Mouse (Mus musculus) intestine, embryonic 15.5 days (tissue): ENCODE data around the gene Ppp2r5a. TPM values are rescaled to one million over a fixed set of nuclear protein-coding genes. Genes with fewer than 3 reads are reported as not detected.
"Not testable (repeated sequence)": the region's sequence is repeated elsewhere in the genome, so short reads cannot be mapped to it uniquely, and the experiment has no call there.

ENCODE experiments used
- ATAC-seq: fragments of 200-750 bp; cut with Nextera tagmentation; 2 replicates; pipeline ENCODE4 v1.8.0; 2017; ENCODE audit warnings: moderate TSS enrichment, moderate library complexity
- H3K27ac ChIP-seq: fragments of 300-500 bp; sonication (generic); 2 replicates; pipeline ENCODE4 v1.5.1; 2015; ENCODE audit warnings: mild to moderate bottlenecking, inconsistent platforms
- H3K27me3 ChIP-seq: fragments of 300-500 bp; sonication (generic); replicated peaks from 2 replicates; pipeline ENCODE4 v1.6.1; 2015; ENCODE audit warnings: inconsistent platforms
- H3K36me3 ChIP-seq: fragments of 300-500 bp; sonication (generic); 2 replicates; pipeline ENCODE4 v1.6.1; 2015; ENCODE audit warnings: inconsistent platforms
- H3K4me1 ChIP-seq: fragments of 300-500 bp; sonication (generic); replicated peaks from 2 replicates; pipeline ENCODE4 v1.6.1; 2015; ENCODE audit warnings: inconsistent platforms
- H3K4me2 ChIP-seq: fragments of 300-500 bp; sonication (generic); replicated peaks from 2 replicates; pipeline ENCODE4 v1.6.1; 2015; ENCODE audit warnings: mild to moderate bottlenecking, inconsistent platforms
- H3K4me3 ChIP-seq: fragments of 300-500 bp; sonication (generic); replicated peaks from 2 replicates; pipeline ENCODE4 v1.5.1; 2015; ENCODE audit warnings: inconsistent platforms
- H3K9ac ChIP-seq: fragments of 300-500 bp; sonication (generic); 2 replicates; pipeline ENCODE4 v1.6.1; 2015; ENCODE audit warnings: inconsistent platforms
- H3K9me3 ChIP-seq: fragments of 300-500 bp; sonication (generic); 2 replicates; pipeline ENCODE4 v1.6.1; 2016; ENCODE audit warnings: inconsistent platforms
- WGBS: fragments of 180-500 bp; shearing (Covaris S2); methylation state at CpG from one replicate; pipeline ENCODE4 v1.1.7; 2015; 5-methylcytosine and 5-hydroxymethylcytosine counted together
- polyA plus RNA-seq: library from polyadenylated mRNA; unstranded; fragments of >200 nt; fragmentation: Nextera tagmentation; extraction: Ambion mirVana; gene quantifications from 2 replicates; pipeline ENCODE4 v1.2.1, GENCODE M21; 2015

The Ppp2r5a gene
- polyA plus RNA-seq, 1 experiment from 2014 or later = 23.7 TPM

DNA sequence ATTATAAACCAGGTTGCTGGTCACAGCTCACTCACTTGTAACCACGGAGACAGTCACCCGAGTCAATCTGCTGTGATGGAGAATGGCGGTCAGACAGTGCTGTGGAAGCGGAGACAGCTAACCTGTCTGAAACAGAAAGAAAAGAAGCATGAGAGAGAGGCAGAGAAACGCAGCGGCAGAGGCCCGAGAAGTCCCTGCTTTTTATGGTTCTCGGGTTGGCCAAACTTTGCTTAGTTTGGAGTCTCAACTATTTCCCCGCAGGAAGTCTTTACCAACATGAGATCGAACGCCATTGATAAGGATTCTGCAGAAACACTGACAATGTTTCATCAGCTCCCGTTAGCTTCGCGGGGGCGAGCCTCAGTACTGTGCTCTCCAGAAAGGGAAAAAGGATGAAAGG is 29.0 kb upstream of the Ppp2r5a start:
- Histone ChIP-seq H3K27me3 (no peaks in the 10 kb centered on the region), H3K4me2 (peak overlapping the region; percentile 23; the same call in 1 of the 2 replicates), H3K9ac (no peak overlapping the region), H3K9me3 (no peaks in the 10 kb centered on the region), H3K4me3 (no peak overlapping the region), H3K27ac (no peak overlapping the region), H3K36me3 (no peaks in the 10 kb centered on the region), H3K4me1 (peaks cover 13% of the 10 kb centered on the region; the same call in 1 of the 2 replicates)
- ATAC-seq = no peak
- WGBS = 54% methylated on average over 15 of the region's 15 CpGs

DNA sequence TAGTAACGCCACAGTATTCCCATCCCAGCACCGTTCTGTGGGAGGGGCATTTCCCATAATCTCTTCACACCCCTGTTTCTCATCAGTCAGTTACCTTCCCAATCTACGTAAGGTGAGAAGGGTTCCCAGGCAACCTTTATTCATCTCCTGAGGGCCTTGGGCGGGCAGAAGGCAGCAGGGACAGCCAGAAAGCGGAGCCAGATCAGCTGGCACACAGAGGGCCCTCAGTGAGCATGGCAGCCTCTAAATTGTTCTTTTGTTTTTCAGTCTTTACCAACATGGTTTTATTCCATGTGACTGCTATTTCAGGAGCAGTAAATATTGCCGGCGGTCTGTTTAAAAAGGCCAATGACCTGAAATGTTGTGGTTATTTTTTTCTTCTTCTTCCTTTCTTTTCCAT is 27.0 kb upstream of the Ppp2r5a start:
- H3K36me3 ChIP-seq = no peaks in the 10 kb centered on the region
- no peak overlapping the region for H3K27ac ChIP-seq
- H3K27me3 ChIP-seq = no peaks in the 10 kb centered on the region
- 71% methylated on average over 7 of the region's 7 CpGs for WGBS
- H3K4me3 ChIP-seq = no peak overlapping the region
- peaks cover 6% of the 10 kb centered on the region; the same call in 1 of the 2 replicates for H3K4me1 ChIP-seq
- no peak overlapping the region for H3K4me2 ChIP-seq
- no peak for ATAC-seq
- no peak overlapping the region for H3K9ac ChIP-seq
- no peaks in the 10 kb centered on the region for H3K9me3 ChIP-seq

DNA sequence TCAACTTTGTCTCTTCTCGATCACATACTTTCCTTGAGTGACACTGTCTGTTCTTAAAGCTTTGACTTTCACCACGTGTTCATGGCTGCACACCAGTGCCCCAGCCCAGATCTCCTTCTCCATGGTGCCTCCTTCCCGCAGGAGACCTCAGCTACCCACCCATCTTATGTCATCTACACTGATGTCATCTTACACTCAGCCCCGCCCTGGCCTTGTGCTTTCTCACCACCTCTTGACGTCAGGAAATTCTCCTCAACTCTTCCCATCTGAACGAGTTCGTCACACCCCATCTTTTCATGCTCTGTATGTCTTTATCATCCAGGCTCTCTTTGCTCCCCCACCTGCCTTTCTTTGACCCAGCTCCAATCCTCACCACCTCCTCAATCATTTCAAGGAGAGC is 22.8 kb upstream of the Ppp2r5a start:
- no peak overlapping the region for H3K27ac ChIP-seq
- H3K4me3 ChIP-seq = no peak overlapping the region
- WGBS = 61% methylated on average over 7 of the region's 7 CpGs
- ATAC-seq = no peak
- H3K4me2 ChIP-seq = no peak overlapping the region
- H3K9me3 ChIP-seq = no peaks in the 10 kb centered on the region
- H3K27me3 ChIP-seq = no peaks in the 10 kb centered on the region
- H3K36me3 ChIP-seq = no peaks in the 10 kb centered on the region
- H3K4me1 ChIP-seq = peaks cover 2% of the 10 kb centered on the region
- no peak overlapping the region for H3K9ac ChIP-seq

DNA sequence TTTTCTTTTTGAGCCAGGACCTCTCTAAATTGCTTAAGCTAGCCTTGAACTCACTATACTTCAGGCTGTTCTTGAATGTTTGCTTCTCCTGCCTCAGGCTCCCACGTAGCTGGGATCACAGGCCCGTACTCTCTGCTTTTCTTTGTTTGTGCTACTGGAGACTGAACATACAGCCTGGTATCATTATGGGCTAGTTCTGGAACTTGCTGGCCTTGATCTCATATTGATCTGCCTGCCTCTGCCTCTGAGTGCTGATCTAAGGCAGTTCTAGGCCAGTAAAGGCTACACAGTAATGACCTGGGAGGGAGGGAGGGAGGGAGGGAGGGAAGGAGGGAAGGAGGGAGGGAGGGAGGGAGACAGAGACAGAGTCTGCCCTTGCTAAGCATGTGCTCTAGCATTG is 20.1 kb upstream of the Ppp2r5a start:
- Histone ChIP-seq H3K4me1 (peaks cover 8% of the 10 kb centered on the region), H3K36me3 (no peaks in the 10 kb centered on the region), H3K27me3 (no peaks in the 10 kb centered on the region), H3K4me3 (no peak overlapping the region), H3K27ac (no peak overlapping the region), H3K4me2 (no peak overlapping the region), H3K9ac (no peak overlapping the region), H3K9me3 (no peaks in the 10 kb centered on the region)
- WGBS = 58% methylated on average over 2 of the region's 2 CpGs
- ATAC-seq = no peak

DNA sequence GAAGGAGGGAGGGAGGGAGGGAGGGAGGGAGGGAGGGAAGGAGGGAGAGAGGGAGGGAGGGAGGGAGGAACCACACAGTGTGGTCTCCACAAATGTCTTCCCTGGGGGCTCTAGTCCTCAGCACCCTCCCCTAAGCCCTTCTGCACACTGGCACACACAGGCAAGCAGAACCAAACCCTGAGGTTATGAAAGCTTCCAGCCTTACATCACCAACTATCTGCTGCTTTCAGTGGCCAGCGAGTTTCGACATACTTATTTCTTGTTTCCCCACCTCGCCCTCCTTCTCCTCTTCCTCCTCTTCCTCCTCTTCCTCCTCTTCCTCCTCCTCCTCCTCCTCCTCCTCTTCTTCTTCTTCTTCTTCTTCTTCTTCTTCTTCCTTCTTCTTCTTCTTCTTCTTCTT is 19.6 kb upstream of the Ppp2r5a start:
- not testable (repeated sequence) for H3K9ac ChIP-seq, H3K36me3 ChIP-seq
- WGBS = 81% methylated on average over 3 of the region's 3 CpGs

DNA sequence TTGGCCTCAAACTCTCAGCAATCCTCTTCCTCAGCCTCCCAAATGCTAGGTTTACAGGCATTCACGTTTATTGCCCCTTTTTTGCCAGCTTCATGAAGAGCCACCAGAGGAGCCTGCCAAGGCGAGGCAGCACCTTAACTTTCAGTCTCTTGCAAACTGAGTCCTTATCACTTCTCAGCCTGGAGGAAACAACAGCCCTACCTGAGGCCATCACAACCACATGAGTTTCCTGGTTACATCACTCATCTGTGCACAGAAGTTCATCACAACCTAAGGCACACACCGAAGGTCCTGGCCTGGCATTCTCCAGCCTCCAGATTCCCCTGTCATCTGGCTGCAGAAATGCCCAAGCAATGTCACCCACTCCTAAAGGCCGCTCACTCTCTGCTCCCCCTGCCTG is 19.1 kb upstream of the Ppp2r5a start:
- no peak overlapping the region for H3K27ac ChIP-seq
- H3K4me2 ChIP-seq = no peak overlapping the region
- no peaks in the 10 kb centered on the region for H3K36me3 ChIP-seq
- H3K9ac ChIP-seq = no peak overlapping the region
- ATAC-seq = no peak
- H3K4me1 ChIP-seq = peaks cover 8% of the 10 kb centered on the region
- H3K27me3 ChIP-seq = no peaks in the 10 kb centered on the region
- no peak overlapping the region for H3K4me3 ChIP-seq
- 68% methylated on average over 4 of the region's 4 CpGs for WGBS
- no peaks in the 10 kb centered on the region for H3K9me3 ChIP-seq

More for the DNA sequence above, 19.6 kb upstream of the Ppp2r5a start:
- not testable (repeated sequence) for H3K27me3 ChIP-seq, H3K4me3 ChIP-seq, H3K4me2 ChIP-seq, ATAC-seq, H3K9me3 ChIP-seq, H3K4me1 ChIP-seq, H3K27ac ChIP-seq

DNA sequence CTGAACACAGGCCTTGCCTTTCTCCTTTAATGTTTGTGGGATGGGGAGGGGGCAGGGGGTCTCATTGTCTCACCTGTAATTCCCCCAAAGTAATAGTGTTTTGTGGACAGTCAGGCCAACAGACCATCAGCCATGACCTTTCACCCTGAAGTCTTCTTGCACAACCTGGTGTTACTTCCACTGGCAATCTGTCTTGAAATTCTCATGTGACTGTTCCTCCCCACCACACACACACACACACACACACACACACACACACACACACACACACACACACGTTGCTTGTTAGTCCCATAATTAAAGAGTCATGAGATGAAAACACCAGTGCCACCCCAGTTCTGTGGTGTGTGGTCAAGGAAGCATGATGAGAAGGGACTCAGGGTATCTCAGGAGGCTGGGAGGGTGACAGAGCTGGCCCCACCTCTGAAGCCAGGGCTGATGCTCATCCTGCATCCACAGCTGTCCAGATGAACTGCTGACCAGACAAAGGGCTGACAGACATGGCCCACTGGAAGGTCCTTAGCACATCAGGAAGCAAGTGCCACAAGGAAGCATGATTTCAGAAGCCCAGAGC is 18.4 kb upstream of the Ppp2r5a start:
- Histone ChIP-seq H3K27ac (no peak overlapping the region), H3K27me3 (no peaks in the 10 kb centered on the region), H3K4me2 (no peak overlapping the region), H3K4me1 (peaks cover 8% of the 10 kb centered on the region), H3K36me3 (no peaks in the 10 kb centered on the region), H3K9me3 (no peaks in the 10 kb centered on the region), H3K4me3 (no peak overlapping the region), H3K9ac (no peak overlapping the region)
- 53% methylated on average over 1 of the region's 1 CpGs for WGBS
- no peak for ATAC-seq

DNA sequence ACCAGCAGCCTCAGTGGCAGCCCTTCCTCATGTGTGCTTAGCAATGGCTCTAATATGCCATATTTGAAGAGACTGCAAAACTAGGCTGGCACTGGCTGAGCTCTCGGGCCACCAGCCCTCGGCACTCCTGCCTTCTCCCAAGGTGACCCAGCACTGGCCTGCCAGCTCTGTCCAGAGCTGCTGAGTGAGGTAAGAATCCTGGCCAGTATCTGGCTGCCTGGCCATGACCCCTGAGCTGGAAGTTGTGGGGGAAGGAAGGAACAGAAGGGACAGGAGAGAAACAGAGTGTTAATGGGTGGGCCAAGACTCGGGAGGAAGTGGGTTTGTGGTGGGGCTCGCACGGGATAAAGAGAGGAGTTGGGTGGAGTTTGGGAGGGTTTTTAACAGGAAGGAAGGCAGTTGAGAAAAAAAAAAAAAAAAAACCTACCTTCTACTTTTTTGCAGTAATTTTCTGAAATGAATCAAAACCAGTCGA is 17.9 kb upstream of the Ppp2r5a start:
- ATAC-seq = no peak
- peak overlapping the region; percentile 25; the same call in 1 of the 2 replicates for H3K27ac ChIP-seq
- H3K9ac ChIP-seq = no peak overlapping the region

DNA sequence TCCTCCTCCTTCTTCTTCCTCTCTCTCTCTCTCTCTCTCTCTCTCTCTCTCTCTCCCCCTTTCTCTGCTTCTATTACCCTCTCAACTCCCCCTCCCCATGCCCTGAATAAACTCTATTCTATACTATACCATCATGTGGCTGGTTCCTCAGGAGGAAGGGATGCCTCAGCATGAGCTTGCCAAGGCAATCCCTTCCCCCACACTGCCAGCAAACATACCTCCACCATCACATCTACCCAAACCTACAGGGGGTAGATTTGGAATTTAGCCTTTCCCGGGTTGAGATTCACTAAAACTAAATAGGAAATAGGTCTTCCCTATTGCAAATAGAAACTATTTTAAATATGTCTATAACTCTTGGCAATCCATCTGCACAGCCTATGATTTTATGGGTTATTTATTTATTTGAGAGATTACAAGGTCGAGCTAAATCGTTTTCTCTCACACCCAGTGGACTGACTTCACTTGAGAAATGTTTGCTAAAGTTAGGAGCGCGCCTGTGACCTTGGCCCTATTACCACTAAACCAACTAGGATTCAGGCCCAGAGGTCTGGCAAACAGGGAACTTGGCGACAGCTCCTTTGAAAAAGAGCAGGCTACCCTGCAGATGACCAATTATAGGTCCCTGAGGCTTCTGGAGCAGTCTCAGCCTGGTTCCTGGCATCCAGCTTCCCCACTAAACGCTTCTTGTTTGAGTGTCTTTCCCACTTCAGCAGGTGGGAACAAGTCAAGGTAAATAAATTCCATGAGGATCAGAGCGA is 17.1 kb upstream of the Ppp2r5a start:
- Histone ChIP-seq H3K36me3 (no peaks in the 10 kb centered on the region), H3K9ac (no peak overlapping the region), H3K9me3 (no peaks in the 10 kb centered on the region), H3K4me3 (no peak overlapping the region), H3K27me3 (no peaks in the 10 kb centered on the region), H3K4me2 (no peak overlapping the region), H3K4me1 (peaks cover 8% of the 10 kb centered on the region), H3K27ac (no peak overlapping the region)
- WGBS = 20% methylated on average over 8 of the region's 8 CpGs
- ATAC-seq = no peak

More for the DNA sequence above, 17.9 kb upstream of the Ppp2r5a start:
- H3K27me3 ChIP-seq = no peaks in the 10 kb centered on the region
- no peaks in the 10 kb centered on the region for H3K9me3 ChIP-seq
- no peak overlapping the region for H3K4me3 ChIP-seq
- no peak overlapping the region for H3K4me2 ChIP-seq
- H3K4me1 ChIP-seq = peaks cover 8% of the 10 kb centered on the region
- H3K36me3 ChIP-seq = no peaks in the 10 kb centered on the region
- WGBS = 40% methylated on average over 6 of the region's 6 CpGs

DNA sequence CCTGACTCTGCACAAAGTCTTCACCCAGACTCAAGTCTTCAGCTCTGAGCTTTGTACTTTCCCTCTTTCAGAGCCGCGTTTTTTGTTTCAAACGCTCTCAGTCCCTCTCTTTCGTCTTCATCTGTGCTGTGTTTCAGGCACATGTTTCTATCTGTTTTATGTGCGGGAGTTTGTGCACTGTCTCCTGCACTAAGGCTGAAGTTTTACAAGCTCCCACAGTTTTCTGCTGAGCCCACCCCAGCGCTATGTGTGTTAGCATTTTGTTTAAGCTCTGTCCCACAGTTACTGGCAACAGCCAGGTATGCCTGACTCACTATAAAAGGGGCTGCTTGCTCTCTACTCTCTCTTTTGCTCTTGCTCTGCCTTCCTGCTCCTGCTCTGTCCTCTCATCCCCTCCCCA is 16.3 kb upstream of the Ppp2r5a start:
- no peak overlapping the region for H3K9ac ChIP-seq
- peaks cover 8% of the 10 kb centered on the region for H3K4me1 ChIP-seq
- H3K4me3 ChIP-seq = no peak overlapping the region
- H3K27ac ChIP-seq = no peak overlapping the region
- no peak overlapping the region for H3K4me2 ChIP-seq
- whole genome bisulfite sequencing = 44% methylated on average over 6 of the region's 6 CpGs
- no peaks in the 10 kb centered on the region for H3K36me3 ChIP-seq
- H3K27me3 ChIP-seq = no peaks in the 10 kb centered on the region
- H3K9me3 ChIP-seq = no peaks in the 10 kb centered on the region
- no peak for ATAC-seq

DNA sequence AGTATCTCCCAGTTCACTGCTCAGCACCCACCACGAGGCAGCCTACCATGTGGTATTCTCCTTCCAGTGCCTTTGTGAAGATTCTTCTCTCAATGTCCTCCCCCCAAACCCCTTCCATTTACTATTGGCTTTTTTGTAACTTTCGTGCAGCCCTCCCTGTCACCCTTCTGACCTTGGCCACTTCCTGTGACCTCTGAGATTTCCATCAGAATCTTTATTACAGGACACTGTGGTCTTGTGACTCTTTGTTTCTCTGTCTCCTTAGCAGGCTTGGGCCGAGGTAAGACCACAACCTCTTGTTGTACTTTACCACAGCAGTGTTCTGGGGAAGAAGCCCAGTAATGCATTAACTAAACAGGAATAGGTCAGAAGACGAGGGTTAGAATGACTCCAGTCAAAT is 15.9 kb upstream of the Ppp2r5a start:
- Histone ChIP-seq H3K9me3 (no peaks in the 10 kb centered on the region), H3K4me1 (peaks cover 8% of the 10 kb centered on the region), H3K27ac (no peak overlapping the region), H3K4me2 (no peak overlapping the region), H3K27me3 (no peaks in the 10 kb centered on the region), H3K9ac (no peak overlapping the region), H3K36me3 (no peaks in the 10 kb centered on the region), H3K4me3 (no peak overlapping the region)
- WGBS = 56% methylated on average over 4 of the region's 4 CpGs
- no peak for ATAC-seq

DNA sequence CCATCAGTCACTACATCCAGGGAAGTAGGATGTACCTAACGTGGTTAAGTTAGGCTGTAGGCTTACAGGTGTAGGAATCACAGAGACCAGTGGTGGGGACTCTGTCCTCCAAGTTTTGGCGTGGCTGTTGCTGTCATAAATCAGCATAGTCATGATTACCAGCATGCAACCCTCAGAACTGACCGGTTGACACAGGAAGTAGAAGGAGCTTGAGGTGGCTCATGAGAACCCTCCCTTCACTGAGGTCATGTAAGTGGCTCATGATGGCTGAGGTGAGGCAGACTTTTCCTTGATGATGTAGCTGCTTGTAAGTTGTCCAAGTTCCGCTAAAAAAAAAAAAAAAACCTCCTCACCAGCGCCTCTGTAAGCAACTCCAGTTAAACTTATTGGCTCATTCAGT is 14.0 kb upstream of the Ppp2r5a start:
- Histone ChIP-seq H3K4me2 (no peak overlapping the region), H3K9me3 (no peaks in the 10 kb centered on the region), H3K27me3 (no peaks in the 10 kb centered on the region), H3K4me3 (no peak overlapping the region), H3K4me1 (peaks cover 8% of the 10 kb centered on the region), H3K9ac (no peak overlapping the region), H3K36me3 (no peaks in the 10 kb centered on the region), H3K27ac (no peak overlapping the region)
- WGBS = 64% methylated on average over 5 of the region's 5 CpGs
- no peak for ATAC-seq

DNA sequence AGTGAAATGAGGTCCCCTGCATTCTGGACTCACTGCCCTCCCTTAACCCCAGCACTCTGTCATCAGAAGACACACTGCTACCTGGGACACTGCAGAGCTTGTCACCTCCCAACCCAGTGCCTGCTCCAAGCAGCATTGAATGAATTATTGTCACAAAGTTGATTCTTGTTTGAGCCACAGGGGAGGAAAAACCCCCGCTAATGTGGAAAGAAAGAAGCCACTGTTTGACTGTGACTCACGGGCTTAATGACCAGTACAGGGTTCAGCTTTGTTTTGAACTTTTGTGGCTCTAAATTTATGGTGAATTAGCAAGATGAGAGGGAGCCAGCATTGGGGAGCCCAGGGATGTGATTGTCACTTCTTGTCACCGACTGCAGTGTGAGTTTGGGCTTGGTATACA is 13.5 kb upstream of the Ppp2r5a start:
- H3K9me3 ChIP-seq = no peaks in the 10 kb centered on the region
- H3K27me3 ChIP-seq = no peaks in the 10 kb centered on the region
- no peak overlapping the region for H3K4me2 ChIP-seq
- no peak overlapping the region for H3K4me3 ChIP-seq
- no peak overlapping the region for H3K27ac ChIP-seq
- no peak overlapping the region for H3K9ac ChIP-seq
- 33% methylated on average over 3 of the region's 3 CpGs for WGBS
- H3K4me1 ChIP-seq = peaks cover 8% of the 10 kb centered on the region
- ATAC-seq = no peak
- no peaks in the 10 kb centered on the region for H3K36me3 ChIP-seq
